Mouse (Mus musculus) ES-Bruce4 (cell line): Measurements from ENCODE around the gene Ackr3. TPM values are rescaled to one million over a fixed set of nuclear protein-coding genes. Genes with fewer than 3 reads are reported as not detected.

Experiments used
- H3K27ac ChIP-seq: 2 replicates; pipeline ENCODE4 v1.5.1; 2012; ENCODE audit warnings: low read length, inconsistent platforms; ENCODE audit not compliant: insufficient read depth
- H3K27me3 ChIP-seq: 2 replicates; pipeline ENCODE4 v1.6.1; 2012; ENCODE audit warnings: mild to moderate bottlenecking, low read length, inconsistent platforms; ENCODE audit not compliant: control insufficient read depth, poor library complexity, insufficient read depth, severe bottlenecking
- H3K36me3 ChIP-seq: 2 replicates; pipeline ENCODE4 v1.6.1; 2012; ENCODE audit warnings: inconsistent platforms, mild to moderate bottlenecking, low read length, moderate library complexity; ENCODE audit not compliant: control insufficient read depth, poor library complexity, insufficient read depth, severe bottlenecking
- H3K4me1 ChIP-seq: one replicate; pipeline ENCODE4 v1.8.1; 2011; ENCODE audit warnings: low read length; ENCODE audit not compliant: control insufficient read depth, insufficient read depth
- H3K4me3 ChIP-seq: 2 replicates; pipeline ENCODE4 v1.5.1; 2011; ENCODE audit warnings: low read depth, mild to moderate bottlenecking, low read length
- H3K9ac ChIP-seq: 2 replicates; pipeline ENCODE4 v1.6.1; 2012; ENCODE audit warnings: low read depth, mild to moderate bottlenecking, inconsistent platforms; ENCODE audit not compliant: poor library complexity, severe bottlenecking
- H3K9me3 ChIP-seq: replicated peaks from 2 replicates; pipeline ENCODE4 v1.6.1; 2012; ENCODE audit warnings: mild to moderate bottlenecking, low read length, inconsistent platforms; ENCODE audit not compliant: control insufficient read depth, poor library complexity, insufficient read depth, severe bottlenecking
- CTCF ChIP-seq: IDR thresholded peaks from one replicate; pipeline ENCODE4 v1.8.1; 2011; ENCODE audit warnings: low read depth, low read length
- EP300 ChIP-seq: IDR thresholded peaks from 2 replicates; pipeline ENCODE4 v1.6.1; 2011; ENCODE audit warnings: low read depth, low read length; ENCODE audit not compliant: insufficient read depth
- POLR2A ChIP-seq: IDR thresholded peaks from one replicate; pipeline ENCODE4 v1.8.1; 2011; ENCODE audit warnings: low read length; ENCODE audit not compliant: insufficient read depth
- polyA plus RNA-seq: library from polyadenylated mRNA; stranded (reverse); fragments of >200 nt; gene quantifications from 2 replicates; pipeline ENCODE4 v1.2.4, GENCODE M21; 2011; ENCODE audit warnings: low read depth; ENCODE audit not compliant: missing spikeins, insufficient read depth, insufficient read length

Ackr3 gene
- polyA plus RNA-seq, 1 experiment, result 5.2 TPM

GRCm38 (mm10) chr1:90164319-90164718, 39.5 kb upstream of the Ackr3 start:
- Histone ChIP-seq H3K4me3 (no peak overlapping the region), H3K27me3 (no peaks in the 10 kb centered on the region), H3K36me3 (no peaks in the 10 kb centered on the region), H3K9ac (no peak overlapping the region), H3K4me1 (no peaks in the 10 kb centered on the region), H3K27ac (no peak overlapping the region), H3K9me3 (no peaks in the 10 kb centered on the region)
- TF ChIP-seq CTCF (no peak), EP300 (no peak), POLR2A (no peak)

GRCm38 (mm10) chr1:90174338-90174737, 29.4 kb upstream of the Ackr3 start:
- no peaks in the 10 kb centered on the region for H3K27me3 ChIP-seq
- no peaks in the 10 kb centered on the region for H3K9me3 ChIP-seq
- H3K27ac ChIP-seq, result no peak overlapping the region
- no peaks in the 10 kb centered on the region for H3K4me1 ChIP-seq
- no peak overlapping the region for H3K4me3 ChIP-seq
- H3K9ac ChIP-seq, result no peak overlapping the region
- H3K36me3 ChIP-seq, result no peaks in the 10 kb centered on the region
- TF ChIP-seq POLR2A (no peak), EP300 (no peak), CTCF (no peak)

- no peaks in the 10 kb centered on the region for H3K9me3 ChIP-seq
- TF ChIP-seq CTCF, result no peak
- no peak for TF ChIP-seq EP300
- no peaks in the 10 kb centered on the region for H3K36me3 ChIP-seq
- H3K9ac ChIP-seq, result no peak overlapping the region
- H3K4me1 ChIP-seq, result no peaks in the 10 kb centered on the region
- H3K4me3 ChIP-seq, result no peak overlapping the region
- no peaks in the 10 kb centered on the region for H3K27me3 ChIP-seq
- H3K27ac ChIP-seq, result no peak overlapping the region
Measured at GRCm38 (mm10) chr1:90176223-90176622, 27.6 kb upstream of the Ackr3 start.

GRCm38 (mm10) chr1:90177565-90177964, 26.2 kb upstream of the Ackr3 start:
- Histone ChIP-seq H3K9me3 (no peaks in the 10 kb centered on the region), H3K4me3 (no peak overlapping the region), H3K4me1 (no peaks in the 10 kb centered on the region), H3K27me3 (no peaks in the 10 kb centered on the region; the same call in 1 of the 2 replicates), H3K27ac (no peak overlapping the region), H3K9ac (no peak overlapping the region), H3K36me3 (no peaks in the 10 kb centered on the region)
- TF ChIP-seq EP300, result no peak
- TF ChIP-seq POLR2A, result no peak
- TF ChIP-seq CTCF, result no peak

GRCm38 (mm10) chr1:90177978-90178377, 25.8 kb upstream of the Ackr3 start:
- TF ChIP-seq EP300 (no peak), POLR2A (no peak), CTCF (no peak)
- Histone ChIP-seq H3K36me3 (no peaks in the 10 kb centered on the region), H3K9me3 (no peaks in the 10 kb centered on the region), H3K4me1 (no peaks in the 10 kb centered on the region), H3K27ac (no peak overlapping the region), H3K9ac (no peak overlapping the region), H3K27me3 (no peaks in the 10 kb centered on the region; the same call in 1 of the 2 replicates), H3K4me3 (no peak overlapping the region)

- H3K9me3 ChIP-seq, result no peaks in the 10 kb centered on the region
- H3K27ac ChIP-seq, result no peak overlapping the region
- no peaks in the 10 kb centered on the region for H3K36me3 ChIP-seq
- H3K4me3 ChIP-seq, result no peak overlapping the region
- no peaks in the 10 kb centered on the region; the same call in 1 of the 2 replicates for H3K27me3 ChIP-seq
- TF ChIP-seq EP300 (no peak), POLR2A (no peak), CTCF (no peak)
- H3K9ac ChIP-seq, result no peak overlapping the region
- no peaks in the 10 kb centered on the region for H3K4me1 ChIP-seq
Measured at GRCm38 (mm10) chr1:90180479-90180878, 23.3 kb upstream of the Ackr3 start.
